Mouse (Mus musculus) ES-E14 (cell line): ENCODE data around the gene Pld5.

Experiments used
- CHD2 ChIP-seq: IDR thresholded peaks from 2 replicates; pipeline ENCODE4 v1.6.1; 2014; ENCODE audit warnings: mild to moderate bottlenecking, low read depth, low read length, inconsistent platforms
- HCFC1 ChIP-seq: IDR thresholded peaks from 2 replicates; pipeline ENCODE4 v1.6.1; 2012; ENCODE audit warnings: low read length, inconsistent platforms, borderline replicate concordance; ENCODE audit not compliant: insufficient read depth
- MAFK ChIP-seq: IDR thresholded peaks from 2 replicates; pipeline ENCODE4 v1.6.1; 2014; ENCODE audit warnings: mild to moderate bottlenecking, low read depth, low read length, inconsistent platforms; ENCODE audit not compliant: insufficient read depth
- ZC3H11A ChIP-seq: IDR thresholded peaks from 2 replicates; pipeline ENCODE4 v1.6.1; 2012; ENCODE audit warnings: low read depth, mild to moderate bottlenecking, inconsistent platforms, low read length, borderline replicate concordance

DNA sequence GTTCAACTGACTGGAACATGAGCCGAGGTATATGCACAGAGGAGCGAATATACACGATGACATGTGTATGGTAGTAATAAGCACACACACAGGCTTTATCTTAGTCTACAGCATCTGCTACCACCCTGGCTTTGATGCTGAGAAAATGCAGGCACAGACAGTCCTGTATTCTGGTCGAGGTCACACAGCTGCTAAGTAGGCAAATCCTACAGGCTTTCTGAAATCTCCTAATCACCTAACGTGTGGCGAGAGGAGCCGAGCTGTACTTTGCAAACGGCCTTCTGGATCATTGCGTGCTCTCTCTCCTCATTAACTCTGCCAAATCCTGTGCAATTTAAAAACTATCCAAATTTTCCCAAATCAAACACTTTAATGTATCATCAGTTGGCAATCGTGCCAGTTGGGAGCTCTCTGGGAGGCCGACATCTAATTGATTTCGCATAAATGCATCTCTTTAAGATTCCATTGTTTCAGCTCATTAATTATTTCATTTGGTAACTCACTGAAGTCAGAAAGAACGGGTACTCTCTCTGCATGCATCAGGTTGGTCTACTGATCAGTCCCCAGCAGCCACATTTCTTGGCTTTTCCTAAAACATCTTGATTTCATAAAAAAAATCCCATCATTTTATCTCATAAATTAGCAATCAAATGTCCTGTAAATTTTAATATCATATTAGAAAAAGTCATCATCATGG is 189.0 kb downstream of the Pld5 start:
- TF ChIP-seq ZC3H11A (no peak), HCFC1 (no peak), MAFK (no peak), CHD2 (no peak)
